Mouse (Mus musculus) CD4-positive, CD25-positive, alpha-beta regulatory T cell, adult 2 months (primary cell): ENCODE results near the gene Sestd1.

Source experiments
- DNase-seq: peaks from one replicate; pipeline ENCODE4 v3.0.0-alpha.2; 2012; ENCODE audit warnings: low read depth, low spot score

Sestd1 gene

DNA sequence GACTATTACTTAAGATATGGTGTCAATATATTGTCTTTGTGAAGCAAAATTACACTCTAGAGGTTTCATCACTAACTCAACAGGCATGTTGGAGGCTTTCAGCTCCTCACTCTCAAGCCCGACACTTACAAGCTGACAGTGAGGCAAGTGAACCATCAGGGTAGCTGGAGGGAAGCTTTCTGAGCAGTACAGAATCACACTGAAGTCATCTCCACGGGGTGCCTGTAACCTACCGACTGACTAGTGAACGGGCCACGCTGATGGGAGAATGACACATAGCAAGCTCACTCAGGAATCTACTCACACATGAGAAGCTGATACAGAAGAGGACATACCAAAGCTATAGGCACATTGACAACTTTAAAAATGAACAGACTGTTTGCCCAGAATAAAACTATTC, 67.5 kb downstream of the Sestd1 start:
- no peak for DNase-seq

- DNase-seq: no peak
These were observed 73.4 kb downstream of the Sestd1 start for GRCm38 (mm10) chr2:77206951-77207350.

DNA sequence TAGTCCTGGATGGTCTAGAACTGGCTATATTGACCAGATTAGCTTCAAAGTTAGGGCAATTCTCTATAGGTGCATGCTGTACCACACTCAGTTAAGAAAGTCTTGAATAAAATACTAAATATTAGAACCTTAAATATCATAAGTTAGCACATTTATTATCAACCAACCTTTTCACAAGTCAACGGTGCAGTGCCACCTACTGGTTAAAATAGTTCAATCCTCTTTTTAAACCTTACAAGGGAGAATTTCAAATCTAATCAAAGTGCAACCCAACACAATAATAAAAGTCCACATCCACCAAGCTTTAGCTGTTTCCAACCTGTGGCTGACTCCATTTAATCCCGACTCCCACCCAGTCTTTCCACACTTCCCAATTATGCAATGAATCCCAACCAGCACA, 76.5 kb downstream of the Sestd1 start:
- DNase-seq: peak; percentile 45

DNA sequence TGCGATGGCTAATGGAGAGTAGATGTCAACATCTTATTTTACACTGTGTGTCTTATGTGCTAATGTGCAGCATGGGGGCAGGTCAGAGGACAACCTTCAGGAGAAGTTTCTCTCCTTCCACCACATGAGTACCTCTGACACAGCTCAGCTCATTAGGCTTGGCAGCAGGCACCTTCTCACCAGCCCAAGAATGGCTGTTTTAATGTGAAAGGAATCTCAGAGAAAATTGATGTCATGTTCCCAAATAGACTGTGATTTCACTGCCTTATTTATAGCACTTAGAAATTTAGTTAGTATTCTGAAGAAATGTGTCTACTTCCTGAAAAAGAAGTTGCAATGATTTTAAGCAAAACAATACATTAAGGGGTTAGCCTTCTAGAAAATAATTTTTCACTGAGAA, 78.5 kb downstream of the Sestd1 start:
- DNase-seq: no peak

- no peak for DNase-seq
These were observed 79.3 kb downstream of the Sestd1 start for GRCm38 (mm10) chr2:77200958-77201614.

- no peak for DNase-seq
These were observed 80.0 kb downstream of the Sestd1 start for GRCm38 (mm10) chr2:77200379-77200778.

- no peak for DNase-seq
These were observed 82.1 kb downstream of the Sestd1 start for GRCm38 (mm10) chr2:77198246-77198645.

DNA sequence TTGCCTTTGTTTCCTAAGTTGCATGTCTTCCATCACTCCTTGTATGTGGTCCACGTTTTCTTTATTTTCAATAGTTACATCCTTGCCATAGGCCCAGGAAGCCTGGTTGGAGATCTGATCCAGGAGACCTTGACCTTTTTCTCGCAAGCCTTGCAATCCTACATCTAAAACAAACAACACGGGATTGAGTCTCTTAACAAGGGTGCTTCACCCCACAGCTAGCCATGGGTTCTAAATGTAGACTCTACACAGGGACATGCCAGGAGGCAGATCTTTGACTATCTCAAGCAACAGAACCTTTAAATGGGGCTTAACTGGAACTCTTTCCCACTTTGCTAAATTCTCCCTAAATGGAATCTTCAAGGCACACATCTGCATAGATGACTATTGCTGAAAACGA, 83.6 kb downstream of the Sestd1 start:
- DNase-seq: no peak

GRCm38 (mm10) chr2:77195056-77195455, 85.3 kb downstream of the Sestd1 start:
- no peak for DNase-seq

- DNase-seq: no peak
These were observed 88.6 kb downstream of the Sestd1 start for GRCm38 (mm10) chr2:77191811-77192210.

DNA sequence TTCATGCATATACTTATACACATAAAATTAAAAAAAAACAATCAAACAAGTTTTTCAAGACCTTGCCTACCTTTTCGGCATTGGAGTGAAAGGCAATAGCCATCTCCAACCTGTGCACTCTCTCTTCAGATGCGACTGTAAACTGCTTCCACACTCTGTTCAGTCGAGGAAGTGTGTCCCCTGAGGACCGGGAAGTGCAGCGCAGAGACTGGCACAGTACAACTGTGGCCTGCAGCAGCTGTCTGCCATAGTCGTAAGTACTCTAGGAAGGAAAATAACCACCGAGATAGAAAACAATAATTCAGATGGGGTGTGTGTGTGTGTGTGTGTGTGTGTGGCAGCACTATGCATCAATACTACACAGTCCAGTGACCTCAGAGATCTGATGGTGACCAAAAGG, 89.5 kb downstream of the Sestd1 start:
- no peak for DNase-seq

GRCm38 (mm10) chr2:77190301-77190700, 90.1 kb downstream of the Sestd1 start:
- no peak for DNase-seq

- DNase-seq: no peak
These were observed 90.7 kb downstream of the Sestd1 start for GRCm38 (mm10) chr2:77189671-77190070.

GRCm38 (mm10) chr2:77187501-77187900, 92.9 kb downstream of the Sestd1 start:
- no peak for DNase-seq

GRCm38 (mm10) chr2:77186912-77187311, 93.5 kb downstream of the Sestd1 start:
- no peak for DNase-seq

- no peak for DNase-seq
These were observed 96.3 kb downstream of the Sestd1 start for GRCm38 (mm10) chr2:77184049-77184571.

DNA sequence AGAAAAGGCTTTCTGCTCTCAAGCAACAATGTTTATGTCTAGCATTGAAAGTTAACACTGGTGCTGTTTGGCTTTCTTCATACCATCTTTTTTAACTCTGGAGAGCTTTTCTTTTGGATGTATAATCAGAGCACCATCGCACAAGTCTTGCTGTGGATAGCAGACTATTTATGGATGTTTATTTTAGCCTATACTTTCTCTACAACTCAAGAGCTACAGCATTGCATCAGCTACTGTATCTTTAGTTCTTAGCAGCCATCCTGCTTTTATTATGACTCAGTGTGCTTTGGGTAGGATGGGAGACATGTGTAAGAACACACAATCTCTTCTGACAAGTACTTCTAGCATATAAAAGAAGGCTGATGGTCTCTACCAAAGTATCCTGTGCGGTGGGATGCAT, 96.7 kb downstream of the Sestd1 start:
- no peak for DNase-seq

GRCm38 (mm10) chr2:77182996-77183380, 97.4 kb downstream of the Sestd1 start:
- DNase-seq: no peak

- no peak for DNase-seq
These were observed 98.0 kb downstream of the Sestd1 start for GRCm38 (mm10) chr2:77182271-77182995.

DNA sequence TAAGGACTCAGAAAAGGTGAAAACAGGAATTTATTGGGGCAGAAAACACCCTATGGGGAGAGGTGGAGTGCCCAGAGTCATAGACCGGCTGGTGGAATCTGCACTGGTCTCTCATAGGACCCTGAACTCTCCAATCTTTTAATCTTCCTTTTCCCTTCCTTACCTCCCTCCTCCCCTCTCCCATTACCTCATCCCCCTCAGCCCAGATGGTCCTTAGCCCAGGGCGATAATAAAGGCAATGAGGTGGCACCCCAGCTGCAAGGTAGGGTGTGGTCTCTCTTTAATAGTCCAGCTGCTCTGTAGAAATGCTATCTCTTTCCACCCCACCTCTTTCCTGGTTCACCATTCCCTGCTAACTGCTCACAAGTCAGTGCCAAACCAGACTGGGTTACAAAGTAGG, 102.9 kb downstream of the Sestd1 start:
- no peak for DNase-seq

DNA sequence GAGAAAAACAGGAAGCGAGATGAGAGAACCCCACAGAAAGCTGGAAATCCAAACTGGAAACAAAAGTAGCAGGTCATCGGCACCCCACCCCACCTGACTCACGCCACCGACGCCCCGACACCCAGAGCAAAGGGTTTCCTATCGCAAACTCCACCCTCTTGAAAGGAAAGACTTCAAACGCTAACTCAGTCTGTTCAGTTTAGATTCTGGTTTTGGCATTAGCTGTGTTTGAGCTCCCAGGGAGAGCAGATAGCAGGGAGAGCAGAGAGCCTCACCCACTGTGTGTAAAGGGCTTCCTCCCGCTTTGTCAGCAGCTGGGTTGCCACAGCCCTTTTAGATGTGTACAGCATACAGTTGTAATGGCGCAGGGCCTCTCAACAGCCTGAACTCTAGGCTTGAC, 104.0 kb downstream of the Sestd1 start:
- DNase-seq: peak; percentile 9

DNA sequence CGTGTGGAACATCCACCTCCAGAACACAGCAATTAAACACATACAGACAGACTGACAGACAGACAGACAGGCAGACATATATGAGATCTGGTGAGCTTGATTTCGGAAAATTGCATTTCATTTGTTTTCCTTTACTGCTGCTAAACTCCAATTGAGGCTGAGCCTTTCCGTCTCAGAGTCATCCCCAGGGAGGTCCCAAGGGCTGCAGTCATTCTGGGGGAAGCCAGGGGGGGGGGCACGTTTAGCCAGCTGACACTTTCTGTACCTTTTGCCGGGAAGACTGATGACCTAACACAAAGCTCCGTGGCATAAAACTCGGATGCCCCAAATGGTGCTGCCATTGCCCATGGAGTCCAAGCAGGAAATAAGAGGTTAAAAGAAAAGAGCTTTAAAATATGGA, 105.0 kb downstream of the Sestd1 start:
- no peak for DNase-seq

GRCm38 (mm10) chr2:77174313-77174712, 106.1 kb downstream of the Sestd1 start:
- DNase-seq: no peak
